In the genomic region with DNA sequence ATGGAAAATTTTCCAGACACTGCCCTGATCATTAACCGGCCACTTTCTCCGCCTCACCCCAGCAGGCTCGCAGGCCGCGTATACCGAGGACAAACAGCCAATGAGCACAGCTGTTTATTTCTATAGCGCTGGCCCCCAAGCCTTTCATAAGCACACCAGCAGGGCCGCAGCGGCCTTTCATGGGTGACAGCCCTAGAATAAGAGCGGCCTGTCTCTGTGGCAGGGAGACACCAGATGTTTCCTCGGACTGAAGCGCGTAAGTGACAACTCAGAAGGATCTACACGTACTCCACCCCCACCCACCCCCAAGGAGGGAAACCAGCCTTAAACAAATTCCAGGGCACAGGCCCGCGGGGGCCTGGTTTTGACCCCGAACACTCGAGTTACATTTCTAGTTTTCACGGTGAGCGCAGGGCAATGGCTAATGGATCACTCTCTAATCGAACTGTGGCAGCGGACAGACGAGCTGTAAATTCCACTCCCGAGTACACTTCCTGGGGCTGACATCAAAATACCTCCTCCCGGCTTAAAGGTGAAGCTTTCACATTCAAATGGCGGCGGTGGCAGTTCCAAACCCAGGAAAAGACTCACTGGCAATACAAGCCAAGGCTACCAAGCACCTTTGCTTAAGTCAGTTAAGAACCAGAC, we compare ENCODE assay signal across 9 mouse cellular contexts. TPM values are rescaled to one million over a fixed set of nuclear protein-coding genes. Genes with fewer than 3 reads are reported as not detected.
DNase-seq lines count a peak whose midpoint lies in the region; ATAC-seq and TF ChIP-seq lines count a peak whose summit lies in the region.
"Had no signal": no experiment of that assay in that cellular context is flagged by ENCODE, and none has a peak within 500 bp of the region (broad histone marks: within the 10 kb centered on the region; RNA-seq: fewer than 3 reads in every experiment).

No protein-coding gene starts in this region.

- H3K36me3 ChIP-seq in lung, embryonic 15.5 days: no peaks in the 10 kb centered on the region
- H3K36me3 ChIP-seq in forebrain, embryonic 13.5 days (ENCODE audit: poor library complexity, severe bottlenecking): peaks cover 24% of the 10 kb centered on the region
- no peaks in the 10 kb centered on the region; the same call in 1 of the 2 replicates for H3K36me3 ChIP-seq in limb, embryonic 11.5 days (ENCODE audit: control insufficient read depth, insufficient read depth, low read length)
- no peaks in the 10 kb centered on the region for H3K36me3 ChIP-seq in stomach, embryonic 16.5 days (ENCODE audit: control insufficient read depth, insufficient read depth, low read length)
- H3K36me3 ChIP-seq in thymus, adult 2 months (ENCODE audit: control insufficient read depth, insufficient read depth, low read length): no peaks in the 10 kb centered on the region
- no peaks in the 10 kb centered on the region for H3K36me3 ChIP-seq in liver, postnatal 0 days (replicated peaks; ENCODE audit: insufficient read depth, low read length)

- TF ChIP-seq POLR2A in lung, adult 2 months (IDR thresholded peaks at IDR 0.05; ENCODE audit: borderline replicate concordance, extremely low read depth, low read depth, low read length): no peak
- TF ChIP-seq POLR2A in thymus, adult 2 months (IDR thresholded peaks at IDR 0.05; ENCODE audit: control insufficient read depth, extremely low read depth, insufficient read depth, low read length, poor library complexity): no peak

- 16% methylated on average over 27 of the region's 27 CpGs for WGBS in lung, embryonic 15.5 days
- 45% methylated on average over 27 of the region's 27 CpGs for WGBS in lung, adult 2 months
- 2% methylated on average over 27 of the region's 27 CpGs for WGBS in forebrain, embryonic 13.5 days
- 3% methylated on average over 27 of the region's 27 CpGs for WGBS in limb, embryonic 11.5 days
- 22% methylated on average over 27 of the region's 27 CpGs for WGBS in stomach, embryonic 16.5 days
- WGBS in thymus, adult 2 months: 88% methylated on average over 27 of the region's 27 CpGs
- WGBS in liver, postnatal 0 days (ENCODE audit: insufficient replicate concordance): 51% methylated on average over 27 of the region's 27 CpGs

- H3K27me3 ChIP-seq in lung, embryonic 15.5 days: no peaks in the 10 kb centered on the region
- no peaks in the 10 kb centered on the region for H3K27me3 ChIP-seq in forebrain, embryonic 13.5 days
- H3K27me3 ChIP-seq in limb, embryonic 11.5 days (ENCODE audit: control insufficient read depth, insufficient read depth, low read length): no peaks in the 10 kb centered on the region
- H3K27me3 ChIP-seq in stomach, embryonic 16.5 days (ENCODE audit: control insufficient read depth, insufficient read depth, low read length): no peaks in the 10 kb centered on the region
- no peaks in the 10 kb centered on the region for H3K27me3 ChIP-seq in thymus, adult 2 months (ENCODE audit: control insufficient read depth, insufficient read depth, low read length)
- no peaks in the 10 kb centered on the region for H3K27me3 ChIP-seq in liver, postnatal 0 days (ENCODE audit: insufficient read depth, low read length)

- no peak overlapping the region for H3K4me3 ChIP-seq in lung, embryonic 15.5 days
- no peak overlapping the region for H3K4me3 ChIP-seq in lung, adult 2 months (replicated peaks; ENCODE audit: extremely low read depth, low read depth, low read length)
- no peak overlapping the region for H3K4me3 ChIP-seq in forebrain, embryonic 13.5 days
- H3K4me3 ChIP-seq in limb, embryonic 11.5 days (ENCODE audit: low read depth, low read length): no peak overlapping the region
- no peak overlapping the region for H3K4me3 ChIP-seq in stomach, embryonic 16.5 days (replicated peaks; ENCODE audit: low read length)
- no peak overlapping the region for H3K4me3 ChIP-seq in thymus, adult 2 months (ENCODE audit: control insufficient read depth, insufficient read depth, low read length)
- H3K4me3 ChIP-seq in liver, postnatal 0 days (ENCODE audit: low read depth, low read length): no peak overlapping the region

- ATAC-seq in lung, embryonic 15.5 days (ENCODE audit: borderline replicate concordance, extremely low read depth, low FRiP score, low TSS enrichment): peak; percentile 64; the same call in 1 of the 2 replicates
- ATAC-seq in forebrain, embryonic 13.5 days: peak; percentile 60
- no peak for ATAC-seq in limb, embryonic 11.5 days (ENCODE audit: insufficient number of reproducible peaks, low FRiP score, low TSS enrichment, low read depth)
- no peak for ATAC-seq in stomach, embryonic 16.5 days (ENCODE audit: insufficient read depth, low FRiP score)
- no peak for ATAC-seq in liver, postnatal 0 days

- H3K9me3 ChIP-seq in lung, embryonic 15.5 days: no peaks in the 10 kb centered on the region
- H3K9me3 ChIP-seq in forebrain, embryonic 13.5 days (replicated peaks): no peaks in the 10 kb centered on the region
- no peaks in the 10 kb centered on the region for H3K9me3 ChIP-seq in limb, embryonic 11.5 days (ENCODE audit: control insufficient read depth, low read length)
- H3K9me3 ChIP-seq in stomach, embryonic 16.5 days (replicated peaks; ENCODE audit: control insufficient read depth, low read length): no peaks in the 10 kb centered on the region
- 0 out of 2 replicates have a peak, but pooled peaks cover 3% of the 10 kb centered on the region for H3K9me3 ChIP-seq in liver, postnatal 0 days (ENCODE audit: low read length)

- no peak for TF ChIP-seq EP300 in liver, postnatal 0 days (IDR thresholded peaks at IDR 0.05; ENCODE audit: low read depth)

- peaks cover 5% of the 10 kb centered on the region for H3K4me1 ChIP-seq in lung, embryonic 15.5 days
- H3K4me1 ChIP-seq in lung, adult 2 months (ENCODE audit: control insufficient read depth, insufficient read depth, low read length): no peaks in the 10 kb centered on the region
- peaks cover 21% of the 10 kb centered on the region for H3K4me1 ChIP-seq in forebrain, embryonic 13.5 days
- peaks cover 19% of the 10 kb centered on the region for H3K4me1 ChIP-seq in limb, embryonic 11.5 days (ENCODE audit: control insufficient read depth, insufficient read depth, low read length)
- peaks cover 8% of the 10 kb centered on the region; the same call in 1 of the 2 replicates for H3K4me1 ChIP-seq in stomach, embryonic 16.5 days (ENCODE audit: control insufficient read depth, insufficient read depth, low read length)
- H3K4me1 ChIP-seq in thymus, adult 2 months (replicated peaks; ENCODE audit: control insufficient read depth, insufficient read depth, low read length): no peaks in the 10 kb centered on the region
- no peaks in the 10 kb centered on the region for H3K4me1 ChIP-seq in liver, postnatal 0 days (ENCODE audit: insufficient read depth)

- DNase-seq in lung, adult 2 months: no peak
- peak; percentile 47 for DNase-seq in limb, embryonic 11.5 days (ENCODE audit: low spot score)
- no peak for DNase-seq in MN1 (ENCODE audit: low spot score)
- no peak for DNase-seq in thymus, adult 2 months
- no peak for DNase-seq in liver, postnatal 0 days
- DNase-seq: layer of hippocampus, postnatal 36 days had no signal

- H3K9ac ChIP-seq in lung, embryonic 15.5 days: no peak overlapping the region
- no peak overlapping the region for H3K9ac ChIP-seq in forebrain, embryonic 13.5 days
- no peak overlapping the region for H3K9ac ChIP-seq in limb, embryonic 11.5 days (ENCODE audit: low read length)
- peak overlapping the region; percentile 37; the same call in 1 of the 2 replicates for H3K9ac ChIP-seq in stomach, embryonic 16.5 days (ENCODE audit: low read length)
- no peak overlapping the region for H3K9ac ChIP-seq in liver, postnatal 0 days (replicated peaks)

- H3K27ac ChIP-seq in lung, embryonic 15.5 days: no peak overlapping the region
- H3K27ac ChIP-seq in forebrain, embryonic 13.5 days: peak overlapping the region; percentile 70
- H3K27ac ChIP-seq in limb, embryonic 11.5 days (replicated peaks; ENCODE audit: low read depth, low read length): no peak overlapping the region
- H3K27ac ChIP-seq in stomach, embryonic 16.5 days (ENCODE audit: low read length): no peak overlapping the region; the same call in 1 of the 2 replicates
- no peak overlapping the region for H3K27ac ChIP-seq in thymus, adult 2 months (ENCODE audit: control insufficient read depth, insufficient read depth, low read length)
- no peak overlapping the region for H3K27ac ChIP-seq in liver, postnatal 0 days (ENCODE audit: low read depth)

- no peak for TF ChIP-seq CTCF in lung, adult 2 months (IDR thresholded peaks at IDR 0.05; ENCODE audit: insufficient read depth, low read length)
- TF ChIP-seq CTCF in thymus, adult 2 months (IDR thresholded peaks at IDR 0.05; ENCODE audit: borderline replicate concordance, control insufficient read depth, extremely low read depth, insufficient read depth, low read length, poor library complexity): no peak
- no peak for TF ChIP-seq CTCF in liver, postnatal 0 days (IDR thresholded peaks at IDR 0.05; ENCODE audit: low read depth)

- peak overlapping the region; percentile 17; the same call in 1 of the 2 replicates for H3K4me2 ChIP-seq in lung, embryonic 15.5 days
- peak overlapping the region; percentile 39 for H3K4me2 ChIP-seq in forebrain, embryonic 13.5 days
- peak overlapping the region; percentile 32 for H3K4me2 ChIP-seq in limb, embryonic 11.5 days (ENCODE audit: low read depth, severe bottlenecking)
- H3K4me2 ChIP-seq in stomach, embryonic 16.5 days (ENCODE audit: low read depth, low read length): peak overlapping the region; percentile 31; the same call in 1 of the 2 replicates
- H3K4me2 ChIP-seq in liver, postnatal 0 days (ENCODE audit: low read depth, low read length): no peak overlapping the region

RNA-seq across cellular contexts. Expression of a gene that starts 47.7 kb away (rescaled TPM):
- 14.3 and 14.9 TPM in 2 replicates for polyA plus RNA-seq in lung, embryonic 15.5 days (2015; fragmentation: Nextera tagmentation; extraction: Ambion mirVana)
- polyA plus RNA-seq in lung, adult 2 months (2012; rRNA removed): 72.9 and 74.9 TPM in 2 replicates
- polyA plus RNA-seq in forebrain, embryonic 13.5 days (2015; fragmentation: Nextera tagmentation; extraction: Ambion mirVana): 35.2 and 37.1 TPM in 2 replicates
- polyA plus RNA-seq in limb, embryonic 11.5 days (2014; fragmentation: Nextera tagmentation; extraction: Ambion mirVana): 7.0 and 7.5 TPM in 2 replicates
- 19.4 and 22.2 TPM in 2 replicates for polyA plus RNA-seq in stomach, embryonic 16.5 days (2015; fragmentation: Nextera tagmentation; extraction: Ambion mirVana)
- polyA plus RNA-seq in thymus, adult 2 months (2012; rRNA removed): 20.5 and 29.9 TPM in 2 replicates
- polyA plus RNA-seq in liver, postnatal 0 days (2015; fragmentation: Nextera tagmentation; extraction: Ambion mirVana): 7.3 and 7.8 TPM in 2 replicates

Comparison
In these comparisons a context has a peak if more than half of its experiments do, and no peak if none do; other contexts are left out.
1. ATAC-seq: peak in lung, embryonic 15.5 days (single experiment) and forebrain, embryonic 13.5 days (single experiment); none in limb, embryonic 11.5 days (single experiment), stomach, embryonic 16.5 days (single experiment) and liver, postnatal 0 days (single experiment).